Mouse (Mus musculus) liver, adult 2 months (tissue): ENCODE measurements around the gene Jmjd4. TPM values are rescaled to one million over a fixed set of nuclear protein-coding genes. Genes with fewer than 3 reads are reported as not detected.

Experiments
- DNase-seq: peaks from one replicate; pipeline ENCODE4 v3.0.0-alpha.2; 2011; ENCODE audit warnings: low read depth, low spot score; ENCODE audit errors: extremely low read depth
- H3K27ac ChIP-seq: fragments of 200-500 bp; replicated peaks from 2 replicates; pipeline ENCODE4 v1.5.1; 2012; ENCODE audit warnings: low read depth, mild to moderate bottlenecking, control low read depth, inconsistent platforms, low read length; ENCODE audit not compliant: insufficient read depth
- H3K27me3 ChIP-seq: fragments of 200-500 bp; 2 replicates; pipeline ENCODE4 v1.6.1; 2012; ENCODE audit warnings: mild to moderate bottlenecking, moderate library complexity, low read length, inconsistent platforms; ENCODE audit not compliant: control insufficient read depth, insufficient read depth
- H3K36me3 ChIP-seq: fragments of 200-500 bp; 2 replicates; pipeline ENCODE4 v1.6.1; 2012; ENCODE audit warnings: low read length, inconsistent platforms; ENCODE audit not compliant: control insufficient read depth, insufficient read depth
- H3K4me1 ChIP-seq: fragments of 200-500 bp; 2 replicates; pipeline ENCODE4 v1.6.1; 2011; ENCODE audit warnings: low read length; ENCODE audit not compliant: control insufficient read depth, insufficient read depth
- H3K4me3 ChIP-seq: fragments of 200-500 bp; 2 replicates; pipeline ENCODE4 v1.5.1; 2011; ENCODE audit warnings: low read depth, mild to moderate bottlenecking, control low read depth, low read length, moderate library complexity; ENCODE audit not compliant: insufficient read depth
- H3K79me2 ChIP-seq: fragments of 200-500 bp; 2 replicates; pipeline ENCODE4 v1.6.1; 2012; ENCODE audit warnings: inconsistent platforms, mild to moderate bottlenecking, low read length, moderate library complexity; ENCODE audit not compliant: control insufficient read depth, insufficient read depth
- H3K9ac ChIP-seq: fragments of 200-500 bp; 2 replicates; pipeline ENCODE4 v1.6.1; 2012; ENCODE audit warnings: low read depth, mild to moderate bottlenecking, control low read depth, inconsistent platforms, low read length
- CTCF ChIP-seq: fragments of 200-500 bp; IDR thresholded peaks from 2 replicates; pipeline ENCODE4 v1.5.1; 2011; ENCODE audit warnings: low read depth, low read length, control low read depth
- POLR2A ChIP-seq: fragments of 200-500 bp; IDR thresholded peaks from 2 replicates; pipeline ENCODE4 v1.6.1; 2011; ENCODE audit warnings: low read length, control low read depth; ENCODE audit not compliant: insufficient read depth; ENCODE audit errors: extremely low read depth
- WGBS: fragments of 180-500 bp; shearing (Covaris S2); methylation state at CpG from one replicate; pipeline ENCODE4 v1.1.7; 2018; 5-methylcytosine and 5-hydroxymethylcytosine counted together
- polyA plus RNA-seq: library from polyadenylated mRNA; depleted of rRNA; stranded (reverse); fragments of >200 nt; gene quantifications from 2 replicates; pipeline ENCODE4 v1.2.3, GENCODE M21; 2012
- total RNA-seq: library from RNA; depleted of rRNA; stranded (reverse); fragments of >200 nt; gene quantifications from 2 replicates; pipeline ENCODE4 v1.2.3, GENCODE M21; 2014

Jmjd4 gene
- total and polyA plus RNA-seq, 2 experiments, result 4.7 to 5.0 TPM

DNA sequence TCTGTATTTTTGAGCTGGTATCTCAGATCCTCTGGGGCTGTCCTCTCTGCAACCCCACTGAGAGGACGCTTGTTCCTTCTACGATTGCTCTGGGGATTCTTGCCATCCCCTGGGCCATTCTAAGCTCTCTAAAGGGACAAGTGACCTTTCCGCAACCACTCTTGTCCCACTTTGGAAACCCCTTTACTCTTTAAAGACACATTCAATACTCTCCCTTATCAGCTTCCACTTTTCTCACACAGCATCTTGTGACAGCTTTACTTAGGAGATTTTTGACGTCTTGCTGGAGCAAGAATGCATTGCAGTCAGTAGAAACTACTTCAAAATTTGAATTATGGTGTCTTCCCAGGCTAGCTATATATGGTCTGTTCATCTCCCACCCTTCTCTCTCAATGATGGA, 1.2 kb downstream of the Jmjd4 start, which contains the start of gene Snap47:
Gene Snap47, minus strand, starts transcription at position 101 of the 400 bp plus-strand sequence.
- H3K27ac ChIP-seq, result peak within 1 kb of the TSS; percentile 85
- peak within 1 kb of the TSS; percentile 93 for H3K4me3 ChIP-seq
- WGBS, result 86% methylated on average over 4 of the region's 4 CpGs
- H3K27me3 ChIP-seq, result no peaks in the 10 kb centered on the region
- peak within 1 kb of the TSS; percentile 95 for H3K9ac ChIP-seq
- H3K36me3 ChIP-seq, result peaks cover 21% of the 10 kb centered on the region
- TF ChIP-seq POLR2A, result no peak
- no peak for TF ChIP-seq CTCF
- peaks cover 13% of the 10 kb centered on the region for H3K4me1 ChIP-seq
- peaks cover 16% of the 10 kb centered on the region for H3K79me2 ChIP-seq
- DNase-seq, result no peak

DNA sequence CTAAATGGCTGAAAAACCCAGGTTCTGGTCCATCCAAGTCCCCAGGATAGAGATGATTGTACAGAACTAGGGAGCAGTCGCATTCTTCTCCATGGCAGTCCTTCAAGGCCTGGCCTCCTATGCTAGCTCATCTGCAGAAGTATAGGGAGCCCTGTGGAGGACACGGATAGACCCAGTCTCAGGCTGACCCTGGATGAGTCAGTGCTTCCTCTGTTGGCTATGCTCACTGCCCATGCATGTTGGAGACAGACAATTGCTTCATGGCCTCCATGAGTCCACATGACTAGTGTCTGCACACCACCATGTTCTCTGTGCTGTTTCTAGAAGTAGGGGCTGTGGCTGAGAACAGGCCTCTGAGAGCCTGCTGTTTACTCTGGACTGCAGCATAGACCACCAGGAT, 6.5 kb downstream of the Jmjd4 start:
- peaks cover 24% of the 10 kb centered on the region for H3K36me3 ChIP-seq

GRCm38 (mm10) chr11:59456891-59457290, 7.0 kb downstream of the Jmjd4 start:
- 100% methylated on average over 2 of the region's 2 CpGs for WGBS
- H3K4me1 ChIP-seq, result no peaks in the 10 kb centered on the region
- no peaks in the 10 kb centered on the region for H3K79me2 ChIP-seq
- TF ChIP-seq POLR2A, result no peak
- TF ChIP-seq CTCF, result no peak
- no peaks in the 10 kb centered on the region for H3K27me3 ChIP-seq
- no peak overlapping the region for H3K27ac ChIP-seq
- H3K4me3 ChIP-seq, result no peak overlapping the region
- peaks cover 26% of the 10 kb centered on the region for H3K36me3 ChIP-seq
- DNase-seq, result no peak
- no peak overlapping the region for H3K9ac ChIP-seq

More for the DNA sequence above, 6.5 kb downstream of the Jmjd4 start:
- H3K4me1 ChIP-seq, result no peaks in the 10 kb centered on the region
- TF ChIP-seq CTCF (no peak), POLR2A (no peak)
- DNase-seq, result no peak
- no peak overlapping the region for H3K4me3 ChIP-seq
- no peaks in the 10 kb centered on the region for H3K27me3 ChIP-seq
- H3K79me2 ChIP-seq, result no peaks in the 10 kb centered on the region
- WGBS, result 85% methylated on average over 2 of the region's 2 CpGs
- no peak overlapping the region for H3K9ac ChIP-seq
- H3K27ac ChIP-seq, result no peak overlapping the region

DNA sequence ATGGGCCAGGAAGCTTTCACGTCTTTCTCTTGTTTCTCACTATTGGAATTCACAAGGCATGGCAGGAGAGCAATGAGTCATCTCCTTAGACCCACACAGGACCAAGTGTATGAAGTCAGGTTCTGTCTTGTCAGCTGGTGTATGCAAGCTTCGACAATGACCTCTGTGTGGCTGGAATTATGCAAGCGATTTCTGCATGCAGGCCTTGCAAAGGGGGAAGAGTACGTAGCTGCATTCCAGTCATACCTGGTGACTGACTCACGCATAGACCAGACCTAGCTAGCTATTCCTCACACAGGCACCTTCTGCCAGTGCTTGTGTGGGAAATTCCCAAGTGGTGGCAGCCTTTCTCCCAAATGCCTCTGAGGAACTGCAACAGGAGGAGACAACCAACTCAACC, 9.1 kb downstream of the Jmjd4 start:
- H3K4me3 ChIP-seq, result no peak overlapping the region
- TF ChIP-seq CTCF (no peak), POLR2A (no peak)
- H3K79me2 ChIP-seq, result no peaks in the 10 kb centered on the region
- no peak overlapping the region for H3K27ac ChIP-seq
- no peaks in the 10 kb centered on the region for H3K4me1 ChIP-seq
- peaks cover 2% of the 10 kb centered on the region; the same call in 1 of the 2 replicates for H3K27me3 ChIP-seq
- 21% methylated on average over 5 of the region's 5 CpGs for WGBS
- peaks cover 42% of the 10 kb centered on the region for H3K36me3 ChIP-seq
- no peak overlapping the region for H3K9ac ChIP-seq
- peak; percentile 53 for DNase-seq

DNA sequence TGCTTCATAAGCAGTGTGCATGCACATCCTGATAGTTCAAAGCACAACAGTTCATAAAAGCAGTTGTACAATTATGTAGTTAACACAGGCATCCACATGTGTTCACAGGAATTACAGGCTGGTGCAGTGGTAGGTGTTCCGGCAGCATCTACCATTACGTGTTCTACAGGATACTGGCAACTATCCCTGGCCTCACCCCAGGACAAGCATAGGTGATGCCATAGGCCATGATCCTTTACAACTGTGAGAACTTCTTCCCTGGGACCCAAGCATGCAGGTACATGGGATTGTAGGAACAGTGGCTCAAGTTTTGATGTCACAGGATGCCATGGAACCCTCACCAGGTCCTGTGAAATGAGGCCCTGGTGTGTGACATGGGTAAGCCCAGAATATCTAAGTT, 10.6 kb downstream of the Jmjd4 start:
- TF ChIP-seq CTCF (no peak), POLR2A (no peak)
- peaks cover 33% of the 10 kb centered on the region for H3K36me3 ChIP-seq
- no peak for DNase-seq
- H3K79me2 ChIP-seq, result no peaks in the 10 kb centered on the region
- H3K27ac ChIP-seq, result no peak overlapping the region
- 89% methylated on average over 2 of the region's 2 CpGs for WGBS
- no peak overlapping the region for H3K4me3 ChIP-seq
- H3K27me3 ChIP-seq, result peaks cover 2% of the 10 kb centered on the region; the same call in 1 of the 2 replicates
- H3K4me1 ChIP-seq, result no peaks in the 10 kb centered on the region
- H3K9ac ChIP-seq, result no peak overlapping the region

GRCm38 (mm10) chr11:59471413-59472325, 21.8 kb downstream of the Jmjd4 start:
- Histone ChIP-seq H3K36me3 (no peaks in the 10 kb centered on the region; the same call in 1 of the 2 replicates), H3K9ac (peak overlapping the region; percentile 79), H3K27ac (peak overlapping the region; percentile 65), H3K4me3 (peak overlapping the region; percentile 74), H3K27me3 (no peaks in the 10 kb centered on the region), H3K79me2 (peaks cover 10% of the 10 kb centered on the region; the same call in 1 of the 2 replicates), H3K4me1 (no peaks in the 10 kb centered on the region; the same call in 1 of the 2 replicates)
- DNase-seq, result peak; percentile 38
- no peak for TF ChIP-seq POLR2A
- TF ChIP-seq CTCF, result no peak
- 4% methylated on average over 37 of the region's 37 CpGs for WGBS
